Mouse (Mus musculus) kidney, embryonic 14.5 days (tissue): ENCODE measurements around the gene Lrp8. TPM values are rescaled to one million over a fixed set of nuclear protein-coding genes. Genes with fewer than 3 reads are reported as not detected.

Experiments
- ATAC-seq: fragments of 200-750 bp; cut with Nextera tagmentation; 2 replicates; pipeline ENCODE4 v1.8.0; 2017; ENCODE audit warnings: moderate number of reproducible peaks, mild to moderate bottlenecking, moderate TSS enrichment, moderate library complexity; ENCODE audit not compliant: low FRiP score, low TSS enrichment
- H3K27ac ChIP-seq: fragments of 300-500 bp; sonication (generic); 2 replicates; pipeline ENCODE4 v1.5.1; 2014; ENCODE audit warnings: low read depth, mild to moderate bottlenecking, low read length, moderate library complexity, mixed read lengths
- H3K27me3 ChIP-seq: fragments of 300-500 bp; sonication (generic); 2 replicates; pipeline ENCODE4 v1.6.1; 2014; ENCODE audit warnings: mild to moderate bottlenecking, low read length; ENCODE audit not compliant: control insufficient read depth, insufficient read depth
- H3K36me3 ChIP-seq: fragments of 300-500 bp; sonication (generic); 2 replicates; pipeline ENCODE4 v1.6.1; 2014; ENCODE audit warnings: low read length, mixed read lengths; ENCODE audit not compliant: control insufficient read depth, insufficient read depth
- H3K4me1 ChIP-seq: fragments of 300-500 bp; sonication (generic); 2 replicates; pipeline ENCODE4 v1.6.1; 2014; ENCODE audit warnings: low read length, mixed read lengths; ENCODE audit not compliant: control insufficient read depth, insufficient read depth
- H3K4me2 ChIP-seq: fragments of 300-500 bp; sonication (generic); replicated peaks from 2 replicates; pipeline ENCODE4 v1.6.1; 2014; ENCODE audit warnings: low read depth, mild to moderate bottlenecking, low read length
- H3K4me3 ChIP-seq: fragments of 300-500 bp; sonication (generic); 2 replicates; pipeline ENCODE4 v1.5.1; 2014; ENCODE audit warnings: mild to moderate bottlenecking, low read length
- H3K9ac ChIP-seq: fragments of 300-500 bp; sonication (generic); 2 replicates; pipeline ENCODE4 v1.6.1; 2014; ENCODE audit warnings: low read depth, mild to moderate bottlenecking, low read length, moderate library complexity
- H3K9me3 ChIP-seq: fragments of 300-500 bp; sonication (generic); 2 replicates; pipeline ENCODE4 v1.6.1; 2016; ENCODE audit warnings: low read length; ENCODE audit not compliant: control insufficient read depth
- WGBS: fragments of 180-500 bp; shearing (Covaris S2); extraction: QIAGEN DNeasy Blood & Tissue Kit; methylation state at CpG from one replicate; pipeline ENCODE4 v1.1.7; 2014; 5-methylcytosine and 5-hydroxymethylcytosine counted together
- polyA plus RNA-seq: library from polyadenylated mRNA; unstranded; fragments of >200 nt; fragmentation: Nextera tagmentation; extraction: Ambion mirVana; gene quantifications from 2 replicates; pipeline ENCODE4 v1.2.1, GENCODE M21; 2014

The Lrp8 gene
- polyA plus RNA-seq, 1 experiment from 2014 or later, result 4.2 TPM

GRCm38 (mm10) chr4:107772122-107772825 is 29.8 kb upstream of the Lrp8 start:
- WGBS, result 72% methylated on average over 16 of the region's 16 CpGs
- no peak overlapping the region for H3K9ac ChIP-seq
- peaks cover 4% of the 10 kb centered on the region; the same call in 1 of the 2 replicates for H3K4me1 ChIP-seq
- no peaks in the 10 kb centered on the region for H3K27me3 ChIP-seq
- no peak overlapping the region for H3K4me3 ChIP-seq
- no peaks in the 10 kb centered on the region for H3K9me3 ChIP-seq
- H3K36me3 ChIP-seq, result no peaks in the 10 kb centered on the region
- H3K4me2 ChIP-seq, result no peak overlapping the region
- ATAC-seq, result no peak
- H3K27ac ChIP-seq, result no peak overlapping the region

GRCm38 (mm10) chr4:107774868-107775267 is 27.2 kb upstream of the Lrp8 start:
- H3K4me1 ChIP-seq, result peaks cover 4% of the 10 kb centered on the region; the same call in 1 of the 2 replicates
- no peaks in the 10 kb centered on the region; the same call in 1 of the 2 replicates for H3K27me3 ChIP-seq
- no peak overlapping the region for H3K4me2 ChIP-seq
- H3K4me3 ChIP-seq, result no peak overlapping the region
- ATAC-seq, result no peak
- H3K9me3 ChIP-seq, result no peaks in the 10 kb centered on the region
- no peak overlapping the region for H3K9ac ChIP-seq
- H3K36me3 ChIP-seq, result no peaks in the 10 kb centered on the region
- H3K27ac ChIP-seq, result no peak overlapping the region
- WGBS, result 69% methylated on average over 2 of the region's 2 CpGs

- no peak overlapping the region for H3K4me3 ChIP-seq
- no peak overlapping the region for H3K4me2 ChIP-seq
- no peak overlapping the region for H3K27ac ChIP-seq
- peak; percentile 48; the same call in 1 of the 2 replicates for ATAC-seq
- H3K36me3 ChIP-seq, result no peaks in the 10 kb centered on the region
- WGBS, result 20% methylated on average over 7 of the region's 7 CpGs
- no peak overlapping the region for H3K9ac ChIP-seq
- no peaks in the 10 kb centered on the region for H3K9me3 ChIP-seq
- no peaks in the 10 kb centered on the region; the same call in 1 of the 2 replicates for H3K27me3 ChIP-seq
- H3K4me1 ChIP-seq, result peaks cover 4% of the 10 kb centered on the region; the same call in 1 of the 2 replicates
Measured at GRCm38 (mm10) chr4:107775672-107776071, 26.4 kb upstream of the Lrp8 start.

GRCm38 (mm10) chr4:107776990-107777673 is 24.9 kb upstream of the Lrp8 start:
- Histone ChIP-seq H3K36me3 (no peaks in the 10 kb centered on the region), H3K4me2 (no peak overlapping the region), H3K9ac (no peak overlapping the region), H3K27me3 (no peaks in the 10 kb centered on the region; the same call in 1 of the 2 replicates), H3K4me1 (peaks cover 4% of the 10 kb centered on the region; the same call in 1 of the 2 replicates), H3K4me3 (no peak overlapping the region), H3K27ac (no peak overlapping the region), H3K9me3 (no peaks in the 10 kb centered on the region)
- no peak for ATAC-seq
- WGBS, result 87% methylated on average over 5 of the region's 5 CpGs

- no peak overlapping the region for H3K4me2 ChIP-seq
- no peaks in the 10 kb centered on the region for H3K4me1 ChIP-seq
- ATAC-seq, result no peak
- H3K9me3 ChIP-seq, result no peaks in the 10 kb centered on the region
- H3K9ac ChIP-seq, result no peak overlapping the region
- 70% methylated on average over 10 of the region's 10 CpGs for WGBS
- H3K27me3 ChIP-seq, result no peaks in the 10 kb centered on the region
- no peak overlapping the region for H3K27ac ChIP-seq
- no peaks in the 10 kb centered on the region for H3K36me3 ChIP-seq
- no peak overlapping the region for H3K4me3 ChIP-seq
Measured at GRCm38 (mm10) chr4:107783541-107783940, 18.5 kb upstream of the Lrp8 start.

- no peaks in the 10 kb centered on the region for H3K9me3 ChIP-seq
- H3K4me3 ChIP-seq, result no peak overlapping the region
- no peak overlapping the region for H3K4me2 ChIP-seq
- no peak overlapping the region for H3K9ac ChIP-seq
- H3K27me3 ChIP-seq, result no peaks in the 10 kb centered on the region
- no peaks in the 10 kb centered on the region for H3K36me3 ChIP-seq
- no peak for ATAC-seq
- H3K4me1 ChIP-seq, result no peaks in the 10 kb centered on the region
- no peak overlapping the region for H3K27ac ChIP-seq
- WGBS, result 91% methylated on average over 6 of the region's 6 CpGs
Measured at GRCm38 (mm10) chr4:107788841-107789240, 13.2 kb upstream of the Lrp8 start.

- no peak overlapping the region for H3K4me2 ChIP-seq
- H3K36me3 ChIP-seq, result no peaks in the 10 kb centered on the region
- peaks cover 10% of the 10 kb centered on the region for H3K27me3 ChIP-seq
- no peak overlapping the region for H3K9ac ChIP-seq
- no peak overlapping the region for H3K4me3 ChIP-seq
- no peaks in the 10 kb centered on the region for H3K9me3 ChIP-seq
- H3K4me1 ChIP-seq, result peaks cover 11% of the 10 kb centered on the region
- WGBS, result 81% methylated on average over 6 of the region's 6 CpGs
- ATAC-seq, result no peak
- no peak overlapping the region for H3K27ac ChIP-seq
Measured at GRCm38 (mm10) chr4:107800801-107801200, 1.3 kb upstream of the Lrp8 start.

GRCm38 (mm10) chr4:107801366-107802184 is 486 bp upstream of the Lrp8 start:
- peak overlapping the region; percentile 99 for H3K4me2 ChIP-seq
- peak; percentile 39 for ATAC-seq
- H3K27me3 ChIP-seq, result peaks cover 10% of the 10 kb centered on the region
- H3K4me1 ChIP-seq, result peaks cover 11% of the 10 kb centered on the region
- peak overlapping the region; percentile 66 for H3K4me3 ChIP-seq
- peak overlapping the region; percentile 11 for H3K27ac ChIP-seq
- H3K9me3 ChIP-seq, result no peaks in the 10 kb centered on the region
- WGBS, result 1% methylated on average over 32 of the region's 41 CpGs
- H3K9ac ChIP-seq, result peak overlapping the region; percentile 74
- no peaks in the 10 kb centered on the region for H3K36me3 ChIP-seq
